Comparison of ENCODE assay signal across 15 mouse cellular contexts in genomic region chr4:127452081-127452480, GRCm38 (mm10).
"Had no signal": no experiment of that assay in that cellular context is flagged by ENCODE, and none has a peak within 500 bp of the region (broad histone marks: within the 10 kb centered on the region; RNA-seq: fewer than 3 reads in every experiment).

No protein-coding gene starts in this region.

- H3K4me1 ChIP-seq: neural tube, embryonic 13.5 days; neural tube, embryonic 15.5 days; stomach, embryonic 15.5 days had no signal

- H3K27ac ChIP-seq: neural tube, embryonic 13.5 days; neural tube, embryonic 15.5 days; stomach, embryonic 15.5 days; stomach, postnatal 0 days had no signal

- DNase-seq: right cerebral cortex, adult 18-20 months; right cerebral cortex, postnatal 14 days; right cerebral cortex, postnatal 25 days; right cerebral cortex, postnatal 4 days; spleen, adult 18-20 months; thymus, adult 18-20 months; thymus, adult 2 months; thymus, postnatal 14 days; thymus, postnatal 25 days; thymus, postnatal 36 days; thymus, postnatal 4 days had no signal

- H3K9ac ChIP-seq: neural tube, embryonic 13.5 days; neural tube, embryonic 15.5 days; stomach, embryonic 15.5 days had no signal

- H3K9me3 ChIP-seq: neural tube, embryonic 15.5 days; stomach, embryonic 15.5 days had no signal

- H3K4me3 ChIP-seq: neural tube, embryonic 13.5 days; neural tube, embryonic 15.5 days; stomach, embryonic 15.5 days had no signal

- H3K27me3 ChIP-seq: neural tube, embryonic 13.5 days; neural tube, embryonic 15.5 days; stomach, embryonic 15.5 days had no signal

- H3K4me2 ChIP-seq: neural tube, embryonic 13.5 days; neural tube, embryonic 15.5 days; stomach, embryonic 15.5 days had no signal

- H3K36me3 ChIP-seq: neural tube, embryonic 13.5 days; neural tube, embryonic 15.5 days; stomach, embryonic 15.5 days had no signal
